Mouse (Mus musculus) heart, embryonic 11.5 days (tissue): Measurements from ENCODE around the gene Olfr675. TPM values are rescaled to one million over a fixed set of nuclear protein-coding genes. Genes with fewer than 3 reads are reported as not detected.

ENCODE experiments used
- polyA plus RNA-seq: library from polyadenylated mRNA; unstranded; fragments of >200 nt; fragmentation: Nextera tagmentation; extraction: Ambion mirVana; gene quantifications from 2 replicates; pipeline ENCODE4 v1.2.1, GENCODE M21; 2014

The Olfr675 gene
- polyA plus RNA-seq, 1 experiment from 2014 or later, result not detected

Other genes starting within 250 kb of the Olfr675 start
- not detected in 2 replicates for gene Usp17lb, start 185.9 kb downstream of the Olfr675 start, polyA plus RNA-seq
- not detected in 2 replicates for gene Usp17la, start 171.5 kb downstream of the Olfr675 start, polyA plus RNA-seq
- not detected in 2 replicates for gene Olfr665, start 150.4 kb downstream of the Olfr675 start, polyA plus RNA-seq
- gene Olfr666, start 132.5 kb downstream of the Olfr675 start, polyA plus RNA-seq, result not detected in 2 replicates
- not detected in 2 replicates for gene Olfr667, start 107.0 kb downstream of the Olfr675 start, polyA plus RNA-seq
- gene Olfr668, start 100.4 kb downstream of the Olfr675 start, polyA plus RNA-seq, result not detected in 2 replicates
- not detected in 2 replicates for gene Olfr669, start 94.2 kb downstream of the Olfr675 start, polyA plus RNA-seq
- not detected in 2 replicates for gene Olfr670, start 65.8 kb downstream of the Olfr675 start, polyA plus RNA-seq
- not detected in 2 replicates for gene Olfr671, start 49.3 kb downstream of the Olfr675 start, polyA plus RNA-seq
- gene Olfr672, start 26.4 kb downstream of the Olfr675 start, polyA plus RNA-seq, result not detected in 2 replicates
- gene Olfr676, start 4.2 kb upstream of the Olfr675 start, polyA plus RNA-seq, result not detected in 2 replicates
- not detected in 2 replicates for gene Olfr677, start 22.9 kb upstream of the Olfr675 start, polyA plus RNA-seq
- gene Olfr678, start 36.0 kb upstream of the Olfr675 start, polyA plus RNA-seq, result not detected in 2 replicates
- gene Olfr679, start 52.7 kb upstream of the Olfr675 start, polyA plus RNA-seq, result not detected in 2 replicates
- gene Olfr680-ps1, start 64.4 kb upstream of the Olfr675 start, polyA plus RNA-seq, result not detected in 2 replicates
- not detected in 2 replicates for gene Olfr681, start 88.4 kb upstream of the Olfr675 start, polyA plus RNA-seq
- not detected in 2 replicates for gene Olfr683, start 118.6 kb upstream of the Olfr675 start, polyA plus RNA-seq
- gene Olfr684, start 135.2 kb upstream of the Olfr675 start, polyA plus RNA-seq, result not detected in 2 replicates
- gene Olfr685, start 157.6 kb upstream of the Olfr675 start, polyA plus RNA-seq, result not detected in 2 replicates
- not detected in 2 replicates for gene Olfr686, start 179.0 kb upstream of the Olfr675 start, polyA plus RNA-seq